Mouse (Mus musculus) spleen, postnatal 14 days (tissue): Measurements from ENCODE around the gene Olfr1351.
"Not testable (repeated sequence)": the region's sequence is repeated elsewhere in the genome, so short reads cannot be mapped to it uniquely, and the experiment has no call there.

Experiments
- DNase-seq, 2 experiments: peaks; one replicate each; pipeline ENCODE4 v3.0.0; 2021 to 2022; ENCODE audit warnings: low spot score in 2 of 2

Gene Olfr1351

DNA sequence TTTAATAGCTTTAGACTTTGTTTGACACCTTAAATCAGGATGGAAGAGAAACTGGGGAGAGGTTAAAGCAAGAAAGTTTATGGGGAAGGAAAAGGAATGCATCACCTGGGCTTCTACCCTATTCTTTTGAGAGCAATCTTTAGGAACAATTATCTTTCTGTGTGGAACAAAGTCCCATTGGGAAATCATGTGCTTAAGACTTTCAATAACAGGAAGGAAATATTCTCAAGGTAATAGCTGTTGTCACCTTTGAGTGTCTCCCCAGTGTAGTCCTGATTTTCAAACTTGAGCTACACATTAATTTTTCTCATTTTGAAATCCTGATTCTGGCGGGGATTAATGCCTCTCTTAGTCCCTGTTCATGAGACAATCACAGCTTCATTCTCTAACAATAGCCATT, at the start of gene Olfr1351:
Gene Olfr1351, plus strand, starts transcription at position 301 of the 400 bp plus-strand sequence.
- no peak for DNase-seq

DNA sequence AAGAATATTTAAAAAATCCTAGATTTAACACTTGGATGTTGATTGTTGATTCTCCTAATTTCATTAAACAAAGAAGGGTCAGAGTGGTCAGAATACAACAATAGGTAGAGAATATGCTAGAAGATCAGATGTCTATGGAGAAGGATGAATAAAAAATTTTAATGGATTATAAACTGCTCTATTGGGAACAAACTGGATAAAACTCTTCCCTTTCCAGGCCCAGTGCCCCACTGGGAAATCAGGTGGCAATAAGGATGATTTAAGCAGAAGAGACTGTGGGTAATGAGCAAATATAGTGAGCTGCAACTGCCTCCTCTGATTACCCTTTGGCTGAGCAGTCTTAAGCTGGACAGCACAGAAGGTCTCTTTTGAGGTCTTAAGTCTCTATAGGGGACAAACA, 49.3 kb upstream of the Olfr1351 start, which contains the start of gene Olfr1353:
Gene Olfr1353, plus strand, starts transcription at position 301 of the 400 bp plus-strand sequence.
- not testable (repeated sequence) for DNase-seq

DNA sequence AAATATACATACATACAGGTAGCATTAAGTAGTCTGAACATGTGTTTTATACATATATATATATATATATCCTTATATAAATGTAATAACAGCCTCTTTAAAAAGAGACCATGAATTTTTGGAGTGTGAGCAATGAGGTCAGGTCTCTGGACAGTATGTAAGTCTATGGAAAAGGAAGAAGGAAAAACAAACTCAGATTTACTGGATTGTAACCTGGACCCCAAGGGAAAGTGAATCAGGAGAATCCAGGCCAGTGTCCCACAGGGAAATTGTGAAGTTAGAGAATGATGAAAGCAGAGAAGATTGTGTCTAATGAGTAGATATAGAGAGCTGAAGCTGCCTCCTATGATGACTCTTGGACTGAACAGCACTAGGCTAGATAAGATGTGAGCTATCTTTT, 31.5 kb upstream of the Olfr1351 start, which contains the start of gene Olfr1352:
Gene Olfr1352, plus strand, starts transcription at position 301 of the 400 bp plus-strand sequence.
- no peak for DNase-seq

DNA sequence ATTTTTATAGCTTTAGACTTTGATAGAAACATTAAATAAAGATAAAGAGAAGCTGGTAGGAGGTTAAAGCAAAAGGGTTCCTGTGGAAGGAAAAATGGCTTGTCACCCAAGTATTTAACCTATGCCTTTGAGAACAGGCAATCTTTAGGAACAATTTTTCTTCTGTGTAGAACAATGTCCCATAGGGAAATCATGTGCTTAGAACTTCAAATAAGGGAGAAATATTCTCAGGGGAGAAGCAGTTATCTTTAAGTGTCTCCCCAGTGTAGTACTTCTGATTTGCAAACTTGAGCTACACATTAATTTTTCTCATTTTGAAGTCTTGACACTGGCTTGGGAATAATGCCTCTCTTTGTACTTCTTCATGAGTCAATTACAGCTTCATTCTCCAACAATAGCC, 16.2 kb downstream of the Olfr1351 start, which contains the start of gene Olfr57:
Gene Olfr57, plus strand, starts transcription at position 301 of the 400 bp plus-strand sequence.
- no peak for DNase-seq

DNA sequence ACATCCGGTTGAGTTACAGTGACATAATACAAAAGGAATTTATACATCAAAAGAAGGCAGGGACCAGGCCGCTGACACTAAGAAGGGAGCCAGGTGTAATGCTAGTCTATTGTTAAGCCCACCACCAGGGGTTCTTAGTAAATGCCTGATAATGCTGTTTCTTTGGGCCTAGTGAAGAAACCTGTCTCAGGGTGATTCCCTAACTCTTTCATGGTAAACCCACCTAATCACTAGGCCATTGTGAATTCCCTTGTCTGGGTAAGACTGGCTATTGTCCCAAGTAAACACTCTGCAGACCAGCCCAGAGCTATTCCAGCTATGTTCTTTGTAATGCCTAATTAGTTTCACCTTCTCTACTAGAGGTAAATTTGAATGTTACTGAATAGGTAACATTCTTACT, 30.2 kb downstream of the Olfr1351 start:
- not testable (repeated sequence) for DNase-seq

DNA sequence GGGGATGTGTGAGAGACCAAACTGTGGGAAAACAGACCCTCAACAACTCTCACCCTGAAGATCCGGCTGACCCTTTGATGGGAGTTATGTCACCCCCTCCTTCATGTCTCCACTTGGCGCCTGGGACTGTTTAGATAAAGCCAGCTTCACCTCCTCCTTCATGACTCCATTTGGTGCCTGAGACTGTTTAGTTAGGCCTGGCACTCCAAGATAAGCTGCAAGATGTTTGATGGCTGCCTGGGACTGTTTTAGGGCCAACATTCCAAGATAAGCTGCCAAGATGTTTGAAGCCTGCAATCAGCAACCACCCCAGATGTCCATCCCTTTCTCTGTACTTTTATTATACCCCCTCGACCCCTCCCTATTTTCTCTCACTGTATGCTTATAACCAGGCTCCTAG, 45.1 kb downstream of the Olfr1351 start:
- not testable (repeated sequence) for DNase-seq
